ENCODE assay signal across 8 mouse cellular contexts in the genomic region with DNA sequence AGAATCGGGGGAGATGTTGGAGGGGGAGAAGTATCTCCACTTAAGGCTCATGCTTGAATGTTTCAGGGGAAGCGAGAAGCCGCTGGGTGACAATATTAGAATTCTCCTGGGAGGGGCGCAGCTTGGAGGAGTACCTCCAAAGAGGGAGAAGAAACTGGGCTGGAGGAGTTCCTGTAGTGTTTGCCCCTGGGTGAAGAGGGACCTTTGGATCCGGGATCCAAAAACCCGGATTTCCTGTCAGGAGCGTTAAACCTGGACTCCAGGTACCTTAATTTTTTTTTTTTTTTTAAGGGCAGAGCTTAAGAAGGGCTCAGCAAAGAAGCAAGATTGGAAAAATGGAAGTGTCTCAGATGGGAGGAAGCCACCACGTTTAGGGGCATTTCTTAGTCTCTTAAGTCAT. TPM values are rescaled to one million over a fixed set of nuclear protein-coding genes. Genes with fewer than 3 reads are reported as not detected.
DNase-seq lines count a peak whose midpoint lies in the region; ATAC-seq and TF ChIP-seq lines count a peak whose summit lies in the region.

No protein-coding gene starts in this region.

- H3K4me2 ChIP-seq in heart, postnatal 0 days (ENCODE audit: low read depth, low read length): peak overlapping the region; percentile 76

- no peak for ATAC-seq in heart, postnatal 0 days (ENCODE audit: insufficient read depth, low read depth)

- peak overlapping the region; percentile 64 for H3K27ac ChIP-seq in left cerebral cortex, adult 2 months
- peak overlapping the region; percentile 84 for H3K27ac ChIP-seq in heart, postnatal 0 days (ENCODE audit: low read depth)

- H3K4me1 ChIP-seq in heart, postnatal 0 days (ENCODE audit: control insufficient read depth, insufficient read depth): peaks cover 16% of the 10 kb centered on the region

- 7% methylated on average over 8 of the region's 8 CpGs for WGBS in heart, postnatal 0 days

- no peak for TF ChIP-seq EP300 in heart, postnatal 0 days (IDR thresholded peaks at IDR 0.05; ENCODE audit: low read depth)

- intact Hi-C loops in left cerebral cortex, adult 2 months (cut with DNase I): loop anchor here (10.0 kb wide), 1 partner anchor 353 kb away; a partner anchor contains a TSS

- H3K27me3 ChIP-seq in heart, postnatal 0 days (ENCODE audit: control insufficient read depth, insufficient read depth, low read length): peaks cover 92% of the 10 kb centered on the region

- H3K9ac ChIP-seq in heart, postnatal 0 days (replicated peaks; ENCODE audit: low read depth, low read length): no peak overlapping the region; the same call in none of the 2 replicates

- TF ChIP-seq CTCF in left cerebral cortex, adult 2 months (IDR thresholded peaks at IDR 0.05): no peak
- TF ChIP-seq CTCF in heart, postnatal 0 days (IDR thresholded peaks at IDR 0.05; ENCODE audit: low read depth): no peak

- 0 out of 2 replicates have a peak, but pooled peaks cover 6% of the 10 kb centered on the region for H3K36me3 ChIP-seq in heart, postnatal 0 days (replicated peaks; ENCODE audit: control insufficient read depth, insufficient read depth, low read length)

- no peaks in the 10 kb centered on the region for H3K9me3 ChIP-seq in heart, postnatal 0 days (replicated peaks; ENCODE audit: control insufficient read depth, low read length)

- H3K4me3 ChIP-seq in left cerebral cortex, adult 2 months: peak overlapping the region; percentile 51
- H3K4me3 ChIP-seq in heart, postnatal 0 days (ENCODE audit: low read depth, low read length): peak overlapping the region; percentile 67

- DNase-seq in left cerebral cortex, adult 2 months (ENCODE audit: extremely low spot score in 1 of 2, low spot score in 2 of 2): no peak
- DNase-seq in left cerebral cortex, adult 18-20 months (ENCODE audit: low spot score in 2 of 2): no peak
- DNase-seq in NIH3T3 (ENCODE audit: low read depth): peak; percentile 38
- no peak for DNase-seq in heart, postnatal 0 days (ENCODE audit: low spot score)
- peak; percentile 63 for DNase-seq in lung, postnatal 10 days
- no peak for DNase-seq in urinary bladder, postnatal 25 days (ENCODE audit: low spot score)
- DNase-seq in layer of hippocampus, postnatal 14 days (ENCODE audit: low spot score in 2 of 2): no peak
- no peak for DNase-seq in frontal cortex, postnatal 14 days (ENCODE audit: low spot score in 2 of 2)

RNA-seq across cellular contexts. Expression of a gene that starts 5.6 kb away (rescaled TPM):
- 10 to 100 TPM; 48.1 to 51.2 TPM for total RNA-seq in left cerebral cortex, adult 2 months (2021)
- total RNA-seq in left cerebral cortex, adult 18-20 months (2021): 10 to 100 TPM; 42.2 to 46.6 TPM
- total RNA-seq in heart, postnatal 0 days (2014; rRNA removed; ENCODE audit: low replicate concordance): 150 TPM in 2 replicates
- polyA plus RNA-seq in heart, postnatal 0 days (2015; fragmentation: Nextera tagmentation; extraction: Ambion mirVana): 56.9 and 61.7 TPM in 2 replicates
- 10 to 100 TPM; 55.0 to 55.3 TPM for total RNA-seq in layer of hippocampus, postnatal 14 days (2021)

RNA-seq across cellular contexts. Expression of a gene that starts 24.0 kb away (rescaled TPM):
- total RNA-seq in left cerebral cortex, adult 2 months (2021): 10 to 100 TPM; 23.2 to 40.3 TPM
- total RNA-seq in left cerebral cortex, adult 18-20 months (2021): 10 to 100 TPM; 27.9 to 33.2 TPM
- 16.7 and 21.0 TPM in 2 replicates for total RNA-seq in heart, postnatal 0 days (2014; rRNA removed; ENCODE audit: low replicate concordance)
- polyA plus RNA-seq in heart, postnatal 0 days (2015; fragmentation: Nextera tagmentation; extraction: Ambion mirVana): 14.2 and 18.3 TPM in 2 replicates
- total RNA-seq in layer of hippocampus, postnatal 14 days (2021): 10 to 100 TPM; 24.7 to 26.2 TPM

RNA-seq across cellular contexts. Expression of a gene that starts 25.4 kb away (rescaled TPM):
- total RNA-seq in left cerebral cortex, adult 2 months (2021): not detected
- total RNA-seq in left cerebral cortex, adult 18-20 months (2021): not detected
- 2.0 TPM in 1 of 2 replicates, not detected in the other for total RNA-seq in heart, postnatal 0 days (2014; rRNA removed; ENCODE audit: low replicate concordance)
- 0.46 TPM in 1 of 2 replicates, not detected in the other for polyA plus RNA-seq in heart, postnatal 0 days (2015; fragmentation: Nextera tagmentation; extraction: Ambion mirVana)
- total RNA-seq in layer of hippocampus, postnatal 14 days (2021): not detected

Comparison
In these comparisons a context has a peak if more than half of its experiments do, and no peak if none do; other contexts are left out.
1. DNase-seq: peak in NIH3T3 (single experiment) and lung, postnatal 10 days (single experiment); none in left cerebral cortex, adult 2 months (0 of 2), left cerebral cortex, adult 18-20 months (0 of 2), heart, postnatal 0 days (single experiment), urinary bladder, postnatal 25 days (single experiment), layer of hippocampus, postnatal 14 days (0 of 2) and frontal cortex, postnatal 14 days (0 of 2).